Mouse (Mus musculus): ENCODE measurements around the gene Il1b.

GRCm38 (mm10) chr2:129385331-129385730, 14.4 kb upstream of the Il1b start:
- TF ChIP-seq CTCF (IDR thresholded peaks at IDR 0.05): no peak
- TF ChIP-seq POLR2A (IDR thresholded peaks at IDR 0.05; ENCODE audit: insufficient read depth, low read depth, low read length): no peak
